Comparison of ENCODE assay signal across 26 mouse cellular contexts in the genomic region with DNA sequence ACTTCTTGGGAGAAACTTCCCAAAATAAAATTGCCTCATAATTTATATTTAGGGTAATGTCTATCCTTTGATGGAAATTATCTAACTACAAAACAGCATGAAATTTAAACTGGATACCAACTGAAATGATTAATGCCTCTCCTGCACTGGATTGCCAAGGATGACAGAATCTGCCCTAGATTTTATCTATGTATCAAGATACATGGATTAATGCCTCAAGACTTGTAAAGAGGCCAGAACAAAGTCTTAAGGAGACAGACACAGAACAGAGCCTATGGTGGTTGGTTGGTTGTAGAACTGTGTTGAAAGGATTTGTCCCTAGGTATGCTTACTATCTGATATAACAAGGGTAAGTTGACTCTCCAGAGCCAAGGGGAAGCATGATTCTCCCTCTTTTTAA.
"Had no signal": no experiment of that assay in that cellular context is flagged by ENCODE, and none has a peak within 500 bp of the region (broad histone marks: within the 10 kb centered on the region; RNA-seq: fewer than 3 reads in every experiment).

No protein-coding gene starts in this region.

- DNase-seq: gastrocnemius, postnatal 14 days; gastrocnemius, postnatal 36 days; heart, adult 18-20 months; heart, postnatal 10 days; heart, postnatal 4 days; kidney, adult 18-20 months; kidney, adult 8-10 months; kidney, postnatal 10 days; kidney, postnatal 25 days; kidney, postnatal 4 days; liver; liver, embryonic 13.5 days had no signal

- H3K9me3 ChIP-seq: heart, embryonic 10.5 days; heart, embryonic 12.5 days; hindbrain, embryonic 10.5 days; hindbrain, embryonic 12.5 days; intestine, embryonic 15.5 days; limb, embryonic 10.5 days; limb, embryonic 12.5 days; liver, embryonic 13.5 days had no signal

- H3K4me3 ChIP-seq: heart, embryonic 10.5 days; heart, embryonic 12.5 days; hindbrain, embryonic 10.5 days; hindbrain, embryonic 12.5 days; intestine, embryonic 15.5 days; layer of hippocampus, adult 2 months; left cerebral cortex, adult 2 months; limb, embryonic 10.5 days; limb, embryonic 12.5 days; liver, embryonic 13.5 days had no signal

- H3K4me2 ChIP-seq: heart, embryonic 12.5 days; hindbrain, embryonic 12.5 days; hindbrain, embryonic 14.5 days; intestine, embryonic 15.5 days; limb, embryonic 12.5 days; liver, embryonic 11.5 days; liver, embryonic 13.5 days had no signal

- H3K27me3 ChIP-seq: heart, embryonic 12.5 days; hindbrain, embryonic 12.5 days; intestine, embryonic 15.5 days; limb, embryonic 12.5 days; liver, embryonic 13.5 days had no signal

- ATAC-seq: hindbrain, embryonic 16.5 days; inflammation-experienced regulatory T-cells, adult 6 months; intestine, embryonic 15.5 days; intestine, postnatal 0 days had no signal

- H3K9ac ChIP-seq: heart, embryonic 12.5 days; hindbrain, embryonic 12.5 days; hindbrain, embryonic 14.5 days; intestine, embryonic 15.5 days; limb, embryonic 12.5 days; liver, embryonic 13.5 days had no signal

- H3K4me1 ChIP-seq: heart, embryonic 10.5 days; heart, embryonic 12.5 days; hindbrain, embryonic 10.5 days; hindbrain, embryonic 12.5 days; intestine, embryonic 15.5 days; limb, embryonic 10.5 days; limb, embryonic 12.5 days; liver, embryonic 13.5 days had no signal

- H3K27ac ChIP-seq: heart, embryonic 10.5 days; hindbrain, embryonic 10.5 days; hindbrain, embryonic 12.5 days; hindbrain, embryonic 14.5 days; intestine, embryonic 15.5 days; layer of hippocampus, adult 2 months; left cerebral cortex, adult 2 months; limb, embryonic 10.5 days; limb, embryonic 12.5 days; liver, embryonic 13.5 days had no signal

- H3K36me3 ChIP-seq: heart, embryonic 10.5 days; heart, embryonic 12.5 days; hindbrain, embryonic 10.5 days; hindbrain, embryonic 12.5 days; intestine, embryonic 15.5 days; limb, embryonic 10.5 days; limb, embryonic 12.5 days; liver, embryonic 13.5 days had no signal
